Mouse (Mus musculus) E14TG2a.4 (cell line): ENCODE results near the gene Adamts16.

Source experiments
- CTCF ChIP-seq: conservative IDR thresholded peaks from 2 replicates; pipeline ENCODE4 v1.5.1; 2014; ENCODE audit warnings: low read length
- NANOG ChIP-seq: IDR thresholded peaks from 2 replicates; pipeline ENCODE4 v1.6.1; 2014; ENCODE audit warnings: borderline replicate concordance, low read length, mixed read lengths
- POU5F1 ChIP-seq: IDR thresholded peaks from 2 replicates; pipeline ENCODE4 v1.6.1; 2014; ENCODE audit warnings: low read length, borderline replicate concordance

GRCm38 (mm10) chr13:70685825-70686224 lies 155.8 kb downstream of the Adamts16 start:
- TF ChIP-seq CTCF (no peak), NANOG (no peak), POU5F1 (no peak)
